Mouse (Mus musculus) frontal cortex, postnatal 14 days (tissue): ENCODE measurements around the gene Pcgf2.
"Not testable (repeated sequence)": the region's sequence is repeated elsewhere in the genome, so short reads cannot be mapped to it uniquely, and the experiment has no call there.

Experiments used
- DNase-seq, 2 experiments: peaks; one replicate each; pipeline ENCODE4 v3.0.0; 2022; ENCODE audit warnings: low spot score in 2 of 2

Pcgf2 gene

GRCm38 (mm10) chr11:97717369-97718280 lies 17.3 kb upstream of the Pcgf2 start:
- no peak for DNase-seq

- no peak for DNase-seq
Observed at GRCm38 (mm10) chr11:97716021-97716420, 15.7 kb upstream of the Pcgf2 start.

- no peak for DNase-seq
Observed at GRCm38 (mm10) chr11:97714784-97715760, 14.8 kb upstream of the Pcgf2 start.

- no peak for DNase-seq
Observed at GRCm38 (mm10) chr11:97714356-97714755, 14.1 kb upstream of the Pcgf2 start.

- DNase-seq: no peak
Observed at GRCm38 (mm10) chr11:97713896-97714295, 13.6 kb upstream of the Pcgf2 start.

GRCm38 (mm10) chr11:97712286-97712685 lies 12.0 kb upstream of the Pcgf2 start:
- no peak for DNase-seq

- no peak for DNase-seq
Observed at GRCm38 (mm10) chr11:97711200-97711900, 11.1 kb upstream of the Pcgf2 start.

- not testable (repeated sequence) for DNase-seq
Observed at GRCm38 (mm10) chr11:97710067-97710466, 9.8 kb upstream of the Pcgf2 start.

- DNase-seq: peak; percentile 99
Observed at GRCm38 (mm10) chr11:97703039-97703826, 2.9 kb upstream of the Pcgf2 start, which contains the start of gene Psmb3. Gene Psmb3 (plus strand): TSS chr11:97703399.

- DNase-seq: peak; percentile 83 to 93
Observed at GRCm38 (mm10) chr11:97702393-97702745, 2.1 kb upstream of the Pcgf2 start.

GRCm38 (mm10) chr11:97701581-97702392 lies 1.5 kb upstream of the Pcgf2 start:
- DNase-seq: no peak

GRCm38 (mm10) chr11:97700746-97701580 lies 666 bp upstream of the Pcgf2 start:
- DNase-seq: no peak

GRCm38 (mm10) chr11:97699626-97700002 lies 683 bp downstream of the Pcgf2 start:
- peak; percentile 83 to 86 for DNase-seq

GRCm38 (mm10) chr11:97698741-97699611 lies 1.3 kb downstream of the Pcgf2 start:
- peak; percentile 56 to 57 for DNase-seq

GRCm38 (mm10) chr11:97697891-97698529 lies 2.3 kb downstream of the Pcgf2 start:
- DNase-seq: no peak

GRCm38 (mm10) chr11:97697199-97697890 lies 3.0 kb downstream of the Pcgf2 start:
- DNase-seq: no peak

GRCm38 (mm10) chr11:97696669-97697068 lies 3.6 kb downstream of the Pcgf2 start:
- no peak for DNase-seq
